Mouse (Mus musculus): Measurements from ENCODE around the gene Slc8a3.

GRCm38 (mm10) chr12:81188423-81188822, 144.6 kb downstream of the Slc8a3 start:
- TF ChIP-seq CTCF (IDR thresholded peaks at IDR 0.05; ENCODE audit: control insufficient read depth, insufficient read depth, low read length) (no peak), POLR2A (IDR thresholded peaks at IDR 0.05; ENCODE audit: borderline replicate concordance, control insufficient read depth, low read depth, low read length) (no peak)
